Mouse (Mus musculus) heart, embryonic 16.5 days (tissue): ENCODE data around the gene Ankrd28. TPM values are rescaled to one million over a fixed set of nuclear protein-coding genes. Genes with fewer than 3 reads are reported as not detected.

Experiments
- ATAC-seq: fragments of 200-750 bp; cut with Nextera tagmentation; replicated peaks from 2 replicates; pipeline ENCODE4 v1.8.0; 2017; ENCODE audit warnings: moderate number of reproducible peaks; ENCODE audit not compliant: insufficient read depth, low FRiP score; ENCODE audit errors: extremely low read depth
- H3K27ac ChIP-seq: fragments of 300-500 bp; sonication (generic); 2 replicates; pipeline ENCODE4 v1.5.1; 2014; ENCODE audit warnings: mild to moderate bottlenecking, low read length, control low read depth, moderate library complexity
- H3K27me3 ChIP-seq: fragments of 300-500 bp; sonication (generic); 2 replicates; pipeline ENCODE4 v1.6.1; 2014; ENCODE audit warnings: low read length, mixed read lengths; ENCODE audit not compliant: control insufficient read depth, insufficient read depth
- H3K36me3 ChIP-seq: fragments of 300-500 bp; sonication (generic); 2 replicates; pipeline ENCODE4 v1.6.1; 2014; ENCODE audit not compliant: control insufficient read depth, insufficient read depth
- H3K4me1 ChIP-seq: fragments of 300-500 bp; sonication (generic); 2 replicates; pipeline ENCODE4 v1.6.1; 2014; ENCODE audit warnings: low read length, mixed read lengths; ENCODE audit not compliant: control insufficient read depth, insufficient read depth
- H3K4me2 ChIP-seq: fragments of 300-500 bp; sonication (generic); 2 replicates; pipeline ENCODE4 v1.6.1; 2014; ENCODE audit warnings: low read depth, mild to moderate bottlenecking, control low read depth, low read length
- H3K4me3 ChIP-seq: fragments of 300-500 bp; sonication (generic); 2 replicates; pipeline ENCODE4 v1.5.1; 2014; ENCODE audit warnings: mild to moderate bottlenecking, control low read depth, low read length
- H3K9ac ChIP-seq: fragments of 300-500 bp; sonication (generic); 2 replicates; pipeline ENCODE4 v1.6.1; 2014; ENCODE audit warnings: low read length, control low read depth
- H3K9me3 ChIP-seq: fragments of 300-500 bp; sonication (generic); replicated peaks from 2 replicates; pipeline ENCODE4 v1.6.1; 2016; ENCODE audit warnings: low read length; ENCODE audit not compliant: control insufficient read depth
- whole genome bisulfite sequencing: fragments of 180-500 bp; shearing (Covaris S2); extraction: QIAGEN DNeasy Blood & Tissue Kit; methylation state at CpG from one replicate; pipeline ENCODE4 v1.1.7; 2014; 5-methylcytosine and 5-hydroxymethylcytosine counted together
- polyA plus RNA-seq: library from polyadenylated mRNA; unstranded; fragments of >200 nt; fragmentation: Nextera tagmentation; extraction: Ambion mirVana; gene quantifications from 2 replicates; pipeline ENCODE4 v1.2.1, GENCODE M21; 2015

The Ankrd28 gene
- polyA plus RNA-seq, 1 experiment from 2014 or later: 5.3 TPM

- WGBS: 86% methylated on average over 5 of the region's 5 CpGs
- Histone ChIP-seq H3K9ac (no peak overlapping the region), H3K27ac (no peak overlapping the region), H3K4me3 (no peak overlapping the region), H3K36me3 (no peaks in the 10 kb centered on the region), H3K4me2 (no peak overlapping the region), H3K27me3 (no peaks in the 10 kb centered on the region), H3K4me1 (peaks cover 23% of the 10 kb centered on the region), H3K9me3 (peaks cover 2% of the 10 kb centered on the region; the same call in 1 of the 2 replicates)
- ATAC-seq: no peak
Observed at GRCm38 (mm10) chr14:31654816-31655215, 175.6 kb downstream of the Ankrd28 start.

- Histone ChIP-seq H3K4me2 (no peak overlapping the region), H3K27ac (no peak overlapping the region), H3K36me3 (no peaks in the 10 kb centered on the region), H3K4me1 (peaks cover 12% of the 10 kb centered on the region), H3K9me3 (peaks cover 2% of the 10 kb centered on the region; the same call in 1 of the 2 replicates), H3K4me3 (no peak overlapping the region), H3K9ac (no peak overlapping the region), H3K27me3 (no peaks in the 10 kb centered on the region)
- 50% methylated on average over 14 of the region's 14 CpGs for WGBS
- ATAC-seq: no peak
Observed at GRCm38 (mm10) chr14:31653101-31653875, 177.2 kb downstream of the Ankrd28 start.

- no peaks in the 10 kb centered on the region for H3K36me3 ChIP-seq
- peaks cover 2% of the 10 kb centered on the region; the same call in 1 of the 2 replicates for H3K9me3 ChIP-seq
- no peak overlapping the region for H3K4me3 ChIP-seq
- no peak overlapping the region for H3K27ac ChIP-seq
- peaks cover 11% of the 10 kb centered on the region for H3K4me1 ChIP-seq
- H3K4me2 ChIP-seq: no peak overlapping the region
- no peak for ATAC-seq
- WGBS: 96% methylated on average over 1 of the region's 1 CpGs
- H3K9ac ChIP-seq: no peak overlapping the region
- no peaks in the 10 kb centered on the region for H3K27me3 ChIP-seq
Observed at GRCm38 (mm10) chr14:31652624-31653023, 177.8 kb downstream of the Ankrd28 start.

- H3K4me1 ChIP-seq: peaks cover 7% of the 10 kb centered on the region
- H3K4me3 ChIP-seq: no peak overlapping the region
- ATAC-seq: no peak
- H3K27ac ChIP-seq: no peak overlapping the region
- WGBS: 41% methylated on average over 5 of the region's 5 CpGs
- no peak overlapping the region for H3K4me2 ChIP-seq
- H3K27me3 ChIP-seq: no peaks in the 10 kb centered on the region
- H3K9ac ChIP-seq: no peak overlapping the region
- peaks cover 2% of the 10 kb centered on the region; the same call in 1 of the 2 replicates for H3K9me3 ChIP-seq
- no peaks in the 10 kb centered on the region for H3K36me3 ChIP-seq
Observed at GRCm38 (mm10) chr14:31652106-31652505, 178.3 kb downstream of the Ankrd28 start.

- WGBS: 56% methylated on average over 7 of the region's 7 CpGs
- H3K4me1 ChIP-seq: peaks cover 7% of the 10 kb centered on the region
- peaks cover 2% of the 10 kb centered on the region; the same call in 1 of the 2 replicates for H3K9me3 ChIP-seq
- H3K27ac ChIP-seq: no peak overlapping the region
- no peak for ATAC-seq
- H3K27me3 ChIP-seq: no peaks in the 10 kb centered on the region
- H3K4me2 ChIP-seq: no peak overlapping the region
- H3K4me3 ChIP-seq: no peak overlapping the region
- H3K36me3 ChIP-seq: no peaks in the 10 kb centered on the region
- no peak overlapping the region for H3K9ac ChIP-seq
Observed at GRCm38 (mm10) chr14:31651206-31651605, 179.2 kb downstream of the Ankrd28 start.

- over 99% methylated on average over 3 of the region's 3 CpGs for WGBS
- Histone ChIP-seq H3K4me2 (no peak overlapping the region), H3K4me3 (no peak overlapping the region), H3K27me3 (no peaks in the 10 kb centered on the region), H3K27ac (no peak overlapping the region), H3K9ac (no peak overlapping the region), H3K9me3 (peaks cover 2% of the 10 kb centered on the region; the same call in 1 of the 2 replicates), H3K36me3 (no peaks in the 10 kb centered on the region), H3K4me1 (peaks cover 7% of the 10 kb centered on the region)
- no peak for ATAC-seq
Observed at GRCm38 (mm10) chr14:31650347-31650746, 180.1 kb downstream of the Ankrd28 start.

Other genes starting within 250 kb of the Ankrd28 start
- gene Colq, start 239.3 kb downstream of the Ankrd28 start, polyA plus RNA-seq: 16.3 and 18.8 TPM in 2 replicates
- gene Gm49387, start 189.8 kb downstream of the Ankrd28 start, polyA plus RNA-seq: 0.87 and 4.3 TPM in 2 replicates
- 23.4 and 24.2 TPM in 2 replicates for gene Btd, start 189.6 kb downstream of the Ankrd28 start, polyA plus RNA-seq
- 9.8 and 14.3 TPM in 2 replicates for gene Hacl1, start 189.4 kb downstream of the Ankrd28 start, polyA plus RNA-seq
- 0.30 and 0.51 TPM in 2 replicates for gene Galnt15, start 198.3 kb upstream of the Ankrd28 start, polyA plus RNA-seq